Mouse (Mus musculus) lung, embryonic 15.5 days (tissue): ENCODE measurements around the gene Cryba4. TPM values are rescaled to one million over a fixed set of nuclear protein-coding genes. Genes with fewer than 3 reads are reported as not detected.

Source experiments
- ATAC-seq: fragments of 200-750 bp; cut with Nextera tagmentation; 2 replicates; pipeline ENCODE4 v1.8.0; 2017; ENCODE audit warnings: moderate number of reproducible peaks, borderline replicate concordance; ENCODE audit not compliant: low FRiP score, low TSS enrichment; ENCODE audit errors: extremely low read depth
- H3K27ac ChIP-seq: fragments of 300-500 bp; sonication (generic); 2 replicates; pipeline ENCODE4 v1.5.1; 2015; ENCODE audit warnings: moderate library complexity, mild to moderate bottlenecking, inconsistent platforms
- H3K27me3 ChIP-seq: fragments of 300-500 bp; sonication (generic); 2 replicates; pipeline ENCODE4 v1.6.1; 2015; ENCODE audit warnings: inconsistent platforms
- H3K36me3 ChIP-seq: fragments of 300-500 bp; sonication (generic); 2 replicates; pipeline ENCODE4 v1.6.1; 2015; ENCODE audit warnings: inconsistent platforms
- H3K4me1 ChIP-seq: fragments of 300-500 bp; sonication (generic); 2 replicates; pipeline ENCODE4 v1.6.1; 2015; ENCODE audit warnings: inconsistent platforms
- H3K4me2 ChIP-seq: fragments of 300-500 bp; sonication (generic); 2 replicates; pipeline ENCODE4 v1.6.1; 2015; ENCODE audit warnings: inconsistent platforms, mild to moderate bottlenecking, moderate library complexity
- H3K4me3 ChIP-seq: fragments of 300-500 bp; sonication (generic); 2 replicates; pipeline ENCODE4 v1.5.1; 2015; ENCODE audit warnings: mild to moderate bottlenecking, inconsistent platforms
- H3K9ac ChIP-seq: fragments of 300-500 bp; sonication (generic); 2 replicates; pipeline ENCODE4 v1.6.1; 2015; ENCODE audit warnings: inconsistent platforms
- H3K9me3 ChIP-seq: fragments of 300-500 bp; sonication (generic); 2 replicates; pipeline ENCODE4 v1.6.1; 2016; ENCODE audit warnings: inconsistent platforms
- WGBS: fragments of 180-500 bp; shearing (Covaris S2); methylation state at CpG from one replicate; pipeline ENCODE4 v1.1.7; 2015; 5-methylcytosine and 5-hydroxymethylcytosine counted together
- polyA plus RNA-seq: library from polyadenylated mRNA; unstranded; fragments of >200 nt; fragmentation: Nextera tagmentation; extraction: Ambion mirVana; gene quantifications from 2 replicates; pipeline ENCODE4 v1.2.1, GENCODE M21; 2015

Cryba4 gene
- polyA plus RNA-seq, 1 experiment from 2014 or later, result 1.6 TPM

DNA sequence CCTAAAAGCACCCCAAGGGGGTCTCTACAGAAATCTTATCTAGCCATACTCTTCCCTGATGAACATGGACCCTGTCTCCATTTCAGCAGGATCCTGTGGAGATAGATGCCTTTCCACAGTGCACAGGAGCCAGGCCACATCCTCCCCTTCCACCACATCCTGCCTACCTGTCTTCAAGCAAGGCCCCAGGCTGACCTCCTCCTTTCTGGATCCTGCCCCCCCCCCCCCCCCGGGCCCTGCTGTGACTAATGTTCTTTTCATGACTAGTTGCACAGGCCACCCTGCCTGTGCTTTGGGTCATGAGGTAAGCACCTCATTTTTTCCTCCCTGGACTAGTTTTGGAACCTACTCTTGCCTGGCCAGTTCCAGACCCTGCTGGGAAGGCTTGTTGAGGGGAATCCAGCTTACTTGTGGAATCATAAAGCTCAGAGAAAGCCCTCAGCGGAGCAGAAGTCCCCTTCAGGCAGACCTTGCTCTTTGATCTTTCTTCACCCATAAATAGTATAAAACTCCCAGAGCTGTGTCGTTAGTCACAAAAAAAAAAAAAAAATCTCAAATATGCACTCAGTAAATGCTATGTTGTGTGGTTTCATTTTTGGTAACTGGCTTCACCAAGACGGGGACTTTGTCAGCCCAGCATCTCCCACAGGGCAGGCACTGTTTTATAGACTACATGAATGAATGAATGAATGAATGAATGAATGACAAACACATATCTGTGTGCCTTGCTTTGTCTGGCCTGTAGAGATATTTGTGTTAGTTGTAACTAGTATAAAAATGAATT is 22.9 kb upstream of the Cryba4 start:
- ATAC-seq, result no peak
- Histone ChIP-seq H3K9ac (no peak overlapping the region), H3K4me3 (no peak overlapping the region), H3K4me2 (peak overlapping the region; percentile 59), H3K4me1 (peaks cover 28% of the 10 kb centered on the region), H3K27me3 (peaks cover 13% of the 10 kb centered on the region), H3K9me3 (no peaks in the 10 kb centered on the region), H3K27ac (no peak overlapping the region), H3K36me3 (no peaks in the 10 kb centered on the region)
- WGBS, result 41% methylated on average over 4 of the region's 4 CpGs

DNA sequence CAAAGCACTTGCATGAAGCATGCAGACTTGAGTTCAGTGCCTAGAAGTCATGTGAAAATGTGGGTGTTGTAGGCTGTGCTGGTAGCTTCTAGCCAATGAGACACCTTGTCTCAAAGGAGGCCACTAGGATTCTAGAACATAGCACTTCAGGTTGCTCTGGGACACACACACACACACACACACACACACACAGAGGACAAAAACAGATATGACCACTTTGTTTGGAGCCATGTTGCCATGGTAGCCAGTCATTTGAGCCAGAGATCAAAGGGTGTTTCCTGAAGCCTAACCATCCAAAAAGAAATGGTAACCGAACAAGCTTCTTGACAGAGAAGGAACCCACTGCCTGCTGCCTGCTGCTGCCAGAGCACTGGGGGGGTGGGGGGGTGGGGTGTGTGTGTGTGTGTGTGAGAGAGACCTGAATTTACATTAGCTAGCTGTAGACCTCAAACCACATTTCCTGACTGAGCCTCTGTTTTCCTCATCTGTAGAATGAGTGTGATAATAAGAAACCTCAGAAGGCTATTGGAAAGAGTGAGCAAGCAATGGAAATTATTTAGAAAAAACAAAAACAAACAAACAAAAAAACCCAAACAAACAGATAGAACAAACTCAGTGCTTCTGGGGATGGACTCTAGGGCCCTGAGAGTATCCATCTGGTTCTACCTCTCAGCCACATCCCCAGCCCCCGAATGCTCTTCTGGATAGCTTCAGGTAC is 21.6 kb upstream of the Cryba4 start:
- H3K36me3 ChIP-seq, result no peaks in the 10 kb centered on the region
- 48% methylated on average over 2 of the region's 2 CpGs for WGBS
- peaks cover 25% of the 10 kb centered on the region for H3K27me3 ChIP-seq
- no peak overlapping the region for H3K4me2 ChIP-seq
- H3K4me1 ChIP-seq, result peaks cover 17% of the 10 kb centered on the region
- no peak overlapping the region for H3K9ac ChIP-seq
- no peaks in the 10 kb centered on the region for H3K9me3 ChIP-seq
- no peak for ATAC-seq
- H3K4me3 ChIP-seq, result no peak overlapping the region
- no peak overlapping the region for H3K27ac ChIP-seq

DNA sequence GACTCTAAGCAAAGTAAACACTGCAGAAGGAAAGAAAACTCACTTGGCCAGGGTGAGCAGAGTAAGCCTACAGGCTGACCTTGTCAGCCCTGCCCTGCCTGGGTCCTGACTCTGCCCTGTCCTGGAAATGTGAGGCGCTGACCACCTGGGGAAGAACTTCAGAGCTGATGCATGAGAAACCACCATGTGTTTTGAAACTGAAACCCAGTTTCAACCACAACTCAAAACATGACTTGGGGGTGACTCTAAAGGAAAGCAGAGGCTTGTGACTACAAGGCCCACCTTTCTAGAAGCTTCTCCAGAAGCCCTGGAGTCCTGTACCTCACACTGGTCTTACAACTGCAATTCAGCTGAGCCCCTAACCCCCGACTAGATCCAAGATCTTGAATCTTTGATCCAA is 20.6 kb upstream of the Cryba4 start:
- Histone ChIP-seq H3K27me3 (peaks cover 33% of the 10 kb centered on the region), H3K36me3 (no peaks in the 10 kb centered on the region), H3K4me1 (peaks cover 7% of the 10 kb centered on the region), H3K27ac (no peak overlapping the region), H3K4me2 (no peak overlapping the region), H3K4me3 (no peak overlapping the region), H3K9ac (no peak overlapping the region), H3K9me3 (no peaks in the 10 kb centered on the region)
- 34% methylated on average over 2 of the region's 2 CpGs for WGBS
- ATAC-seq, result no peak

DNA sequence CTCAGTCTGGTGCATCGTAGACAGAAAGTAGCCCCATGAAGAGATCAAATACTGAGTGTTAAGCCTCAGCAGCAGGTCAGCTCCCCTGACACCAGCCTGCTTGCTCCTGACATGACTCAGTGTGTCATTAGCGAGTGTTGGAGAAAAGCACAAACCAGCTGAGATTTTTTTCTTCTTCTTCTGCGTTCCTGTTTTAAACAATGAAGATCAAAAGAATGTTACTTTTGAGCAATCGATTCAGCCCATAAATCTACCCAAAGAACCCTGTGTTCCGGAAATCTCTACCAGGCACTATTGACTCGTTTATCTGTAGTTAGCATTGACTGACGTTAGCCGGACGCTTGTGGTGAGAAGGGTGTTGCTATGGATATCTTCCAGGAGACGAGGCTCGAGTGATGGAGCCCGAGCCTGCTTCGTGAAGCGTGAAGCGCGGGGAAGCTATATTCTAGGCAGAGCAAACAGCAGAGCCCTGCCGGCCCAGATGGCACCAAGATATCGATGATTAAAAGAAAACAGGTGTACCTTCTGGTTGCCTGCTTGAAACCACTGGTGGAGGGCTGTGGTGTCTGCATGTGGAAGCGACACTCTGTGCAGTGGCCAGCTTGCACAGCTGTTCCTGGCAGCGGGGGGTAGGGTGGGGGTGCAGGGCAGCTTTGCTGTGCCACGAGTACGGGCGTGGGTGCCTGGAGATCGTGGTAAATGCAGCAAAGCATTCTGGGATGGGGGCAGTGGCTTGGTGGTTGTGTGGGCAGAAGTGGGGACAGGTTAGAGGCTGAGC is 18.6 kb upstream of the Cryba4 start:
- H3K27me3 ChIP-seq, result peaks cover 44% of the 10 kb centered on the region
- H3K4me2 ChIP-seq, result no peak overlapping the region

DNA sequence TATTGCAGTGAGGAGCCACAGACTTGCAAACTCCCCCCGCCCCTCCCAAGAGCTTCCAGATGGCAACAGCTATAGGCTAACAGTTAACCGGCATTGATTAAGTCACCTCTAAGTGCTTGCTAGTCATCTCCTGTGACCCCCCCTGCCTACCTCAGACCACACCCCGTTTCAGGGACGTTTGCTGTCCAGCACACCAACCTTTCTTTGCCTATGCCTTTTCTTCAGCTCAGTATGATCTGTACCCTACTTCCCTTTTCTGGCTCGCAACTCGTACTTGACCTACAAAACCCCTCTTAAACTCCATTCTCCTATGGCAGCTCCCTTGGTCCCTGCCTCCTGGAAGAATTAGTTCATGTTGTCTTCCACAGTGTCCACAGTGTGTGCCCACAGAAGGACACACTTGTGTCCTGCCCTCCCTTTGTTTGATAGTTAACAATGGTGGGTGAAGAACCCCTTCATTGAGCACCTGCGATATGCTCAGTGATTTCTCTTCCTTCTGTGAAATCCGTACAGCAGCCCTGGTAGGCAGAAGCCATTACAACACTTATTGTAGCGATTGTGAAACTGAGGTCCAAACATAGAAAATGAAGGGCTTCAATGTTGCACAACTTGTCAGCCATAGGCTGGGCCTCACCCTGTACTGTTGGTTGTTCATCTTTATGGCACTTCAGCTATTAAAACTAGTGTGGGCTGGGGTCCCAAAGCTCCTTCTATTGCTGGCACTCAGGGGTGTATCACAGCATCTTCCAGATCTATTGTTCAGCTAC is 13.9 kb upstream of the Cryba4 start:
- Histone ChIP-seq H3K36me3 (no peaks in the 10 kb centered on the region), H3K27ac (no peak overlapping the region), H3K27me3 (peaks cover 41% of the 10 kb centered on the region), H3K4me3 (no peak overlapping the region), H3K9me3 (no peaks in the 10 kb centered on the region), H3K4me2 (no peak overlapping the region), H3K9ac (no peak overlapping the region), H3K4me1 (0 out of 2 replicates have a peak, but pooled peaks cover 5% of the 10 kb centered on the region)
- WGBS, result 48% methylated on average over 9 of the region's 9 CpGs
- ATAC-seq, result no peak

More for the DNA sequence above, 18.6 kb upstream of the Cryba4 start:
- no peak for ATAC-seq
- H3K36me3 ChIP-seq, result no peaks in the 10 kb centered on the region
- H3K27ac ChIP-seq, result no peak overlapping the region
- H3K4me1 ChIP-seq, result no peaks in the 10 kb centered on the region; the same call in 1 of the 2 replicates
- no peak overlapping the region for H3K9ac ChIP-seq
- WGBS, result 32% methylated on average over 24 of the region's 24 CpGs
- H3K9me3 ChIP-seq, result no peaks in the 10 kb centered on the region
- no peak overlapping the region for H3K4me3 ChIP-seq

DNA sequence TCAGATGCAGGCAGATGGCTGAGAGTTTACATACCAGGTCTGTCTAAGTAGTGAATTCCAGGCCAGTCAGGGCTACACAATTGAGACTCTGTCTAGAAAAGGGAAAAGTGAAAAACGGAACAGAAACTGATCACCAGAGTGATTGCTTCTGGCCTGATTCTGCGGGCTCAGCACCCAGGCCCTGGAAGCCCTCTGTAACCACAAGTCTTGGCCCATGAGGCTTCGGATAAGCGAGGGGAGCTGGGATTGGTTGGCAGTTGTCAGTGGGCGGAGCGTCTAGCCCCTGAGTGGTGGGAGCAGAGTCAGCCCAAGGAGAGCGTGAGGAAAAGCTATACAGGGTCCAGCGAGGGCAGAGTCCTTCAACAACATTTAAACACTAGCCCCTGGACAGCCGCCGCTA is 13.2 kb upstream of the Cryba4 start:
- WGBS, result 8% methylated on average over 10 of the region's 10 CpGs
- Histone ChIP-seq H3K36me3 (no peaks in the 10 kb centered on the region), H3K4me2 (no peak overlapping the region), H3K9me3 (no peaks in the 10 kb centered on the region), H3K9ac (no peak overlapping the region), H3K4me1 (0 out of 2 replicates have a peak, but pooled peaks cover 5% of the 10 kb centered on the region), H3K4me3 (no peak overlapping the region), H3K27me3 (peaks cover 35% of the 10 kb centered on the region), H3K27ac (no peak overlapping the region)
- ATAC-seq, result peak; percentile 68

DNA sequence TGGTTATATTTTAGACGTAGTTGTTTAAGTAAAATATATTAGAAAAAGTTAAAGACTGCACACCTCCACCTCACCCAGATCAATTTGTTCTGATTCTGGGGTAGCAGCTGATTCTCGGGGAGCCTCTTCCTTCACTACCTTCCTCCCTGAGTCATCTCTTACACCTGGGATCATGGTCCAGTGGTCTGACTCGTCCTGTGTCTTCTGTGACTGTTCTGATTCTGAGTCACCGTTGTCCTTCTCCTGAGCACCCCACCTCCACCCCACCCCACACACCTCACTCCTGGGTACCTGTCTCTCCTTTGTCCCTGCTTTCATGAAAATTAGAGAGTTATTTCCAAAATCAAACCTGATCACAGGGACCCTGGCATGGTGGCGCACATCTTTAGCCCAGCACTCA is 12.8 kb upstream of the Cryba4 start:
- 78% methylated on average over 5 of the region's 5 CpGs for WGBS
- Histone ChIP-seq H3K9ac (no peak overlapping the region), H3K27ac (no peak overlapping the region), H3K9me3 (no peaks in the 10 kb centered on the region), H3K27me3 (peaks cover 31% of the 10 kb centered on the region), H3K4me2 (no peak overlapping the region), H3K4me3 (no peak overlapping the region), H3K36me3 (no peaks in the 10 kb centered on the region), H3K4me1 (0 out of 2 replicates have a peak, but pooled peaks cover 5% of the 10 kb centered on the region)
- ATAC-seq, result no peak

DNA sequence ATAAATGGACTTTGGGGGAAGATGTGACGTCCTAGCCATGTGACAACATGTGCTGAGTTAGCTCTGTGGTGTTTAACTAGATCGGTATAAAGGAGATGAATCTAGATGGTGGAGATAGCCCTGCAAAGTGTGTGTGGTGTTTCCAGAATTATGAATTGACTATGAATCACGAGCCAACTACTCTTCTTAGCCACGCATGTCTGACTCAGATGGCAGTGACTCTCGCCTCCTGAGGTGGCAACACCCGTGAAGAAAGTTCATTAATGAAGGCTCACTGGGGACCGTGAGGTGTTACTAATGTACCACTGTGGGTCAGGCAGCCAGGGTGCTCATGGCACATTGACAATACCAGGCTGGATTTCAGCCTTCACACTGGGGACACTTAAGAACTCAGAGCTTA is 11.8 kb upstream of the Cryba4 start:
- no peak overlapping the region for H3K27ac ChIP-seq
- 0 out of 2 replicates have a peak, but pooled peaks cover 5% of the 10 kb centered on the region for H3K4me1 ChIP-seq
- H3K36me3 ChIP-seq, result no peaks in the 10 kb centered on the region
- H3K4me3 ChIP-seq, result no peak overlapping the region
- no peak overlapping the region for H3K4me2 ChIP-seq
- H3K27me3 ChIP-seq, result peaks cover 22% of the 10 kb centered on the region
- ATAC-seq, result no peak
- no peak overlapping the region for H3K9ac ChIP-seq
- no peaks in the 10 kb centered on the region for H3K9me3 ChIP-seq
- 71% methylated on average over 7 of the region's 7 CpGs for WGBS

DNA sequence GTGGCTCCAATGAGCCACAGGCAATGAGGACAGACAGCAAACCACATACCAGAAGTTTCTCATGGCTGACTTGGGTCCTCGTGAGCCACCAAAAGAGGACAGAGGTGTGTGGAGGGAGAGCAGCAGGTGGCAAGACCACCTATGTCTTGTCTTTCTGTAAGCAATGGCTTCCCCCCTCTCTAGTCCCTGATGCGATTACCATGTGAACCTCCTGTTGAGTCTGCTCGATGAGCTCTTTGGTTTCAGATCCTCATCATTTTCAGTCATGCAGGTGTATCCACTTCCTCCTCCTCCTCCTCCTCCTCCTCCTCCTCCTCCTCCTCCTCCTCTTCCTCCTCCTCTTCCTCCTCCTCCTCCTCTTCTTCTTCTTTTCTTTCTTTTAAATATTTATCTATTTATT is 8.5 kb upstream of the Cryba4 start:
- Histone ChIP-seq H3K9me3 (no peaks in the 10 kb centered on the region), H3K4me3 (no peak overlapping the region), H3K9ac (no peak overlapping the region), H3K4me1 (0 out of 2 replicates have a peak, but pooled peaks cover 5% of the 10 kb centered on the region), H3K27me3 (no peaks in the 10 kb centered on the region), H3K36me3 (no peaks in the 10 kb centered on the region), H3K4me2 (no peak overlapping the region), H3K27ac (no peak overlapping the region)
- no peak for ATAC-seq
- WGBS, result 87% methylated on average over 3 of the region's 3 CpGs

DNA sequence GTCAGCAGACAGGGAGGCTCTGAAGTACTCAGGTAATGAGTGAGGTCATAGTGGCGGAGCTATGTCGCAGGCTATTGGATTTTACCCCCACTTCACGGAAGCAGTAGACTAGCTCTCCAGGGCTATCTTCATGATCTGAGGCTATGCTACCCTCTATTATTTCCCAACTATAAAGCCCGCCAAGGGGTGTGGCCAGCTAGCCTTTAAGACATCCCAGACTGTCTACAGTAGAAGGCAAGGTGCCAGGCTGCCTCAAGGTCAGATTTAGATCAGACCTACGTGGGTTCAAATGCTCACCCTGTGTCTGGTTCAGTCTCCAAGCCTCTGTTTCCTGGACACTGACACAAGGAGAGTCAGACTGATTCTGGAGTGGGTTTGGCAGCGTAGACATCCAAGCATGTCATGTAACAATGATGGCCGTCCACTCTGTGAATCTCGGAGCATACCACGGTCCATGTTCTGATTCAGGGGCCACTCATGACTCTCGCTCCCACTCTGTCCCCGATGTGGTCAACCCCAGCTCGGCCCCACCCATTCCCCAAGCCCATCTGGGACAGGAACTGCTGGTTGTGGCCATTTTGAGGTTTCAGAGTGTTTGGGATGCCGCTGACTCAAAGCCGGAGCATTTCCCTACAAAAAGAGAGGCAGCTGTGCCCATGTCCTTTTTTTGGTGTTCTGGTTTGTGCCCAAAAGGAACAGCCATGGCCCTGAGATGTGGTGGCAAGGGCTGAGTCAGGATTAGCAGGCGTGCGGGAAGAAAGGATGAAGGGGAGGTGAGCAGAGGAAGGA is 7.7 kb upstream of the Cryba4 start:
- Histone ChIP-seq H3K9ac (no peak overlapping the region), H3K36me3 (no peaks in the 10 kb centered on the region), H3K4me1 (peaks cover 8% of the 10 kb centered on the region), H3K4me3 (no peak overlapping the region), H3K9me3 (no peaks in the 10 kb centered on the region), H3K27ac (no peak overlapping the region), H3K4me2 (no peak overlapping the region), H3K27me3 (no peaks in the 10 kb centered on the region)
- no peak for ATAC-seq
- WGBS, result 75% methylated on average over 16 of the region's 16 CpGs

DNA sequence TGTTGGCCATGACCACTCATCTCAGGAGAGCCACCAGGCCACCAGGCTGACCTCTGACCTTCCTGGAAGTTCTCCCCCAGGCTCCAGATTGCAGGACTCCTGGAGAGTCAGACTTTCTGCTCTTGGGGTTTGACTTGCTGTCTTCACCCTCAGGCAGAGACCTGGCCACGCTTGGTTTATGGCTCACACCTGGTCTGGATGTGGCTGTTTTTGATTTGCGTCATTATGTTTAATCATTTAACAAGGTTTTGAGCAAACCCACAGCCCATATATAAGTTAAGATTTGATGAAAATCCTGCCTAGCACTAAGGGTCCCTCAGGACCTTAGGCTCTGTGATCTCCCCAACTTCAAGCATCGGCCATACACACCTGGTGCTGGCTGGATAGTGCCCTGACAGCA is 5.6 kb upstream of the Cryba4 start:
- H3K4me3 ChIP-seq, result no peak overlapping the region
- peaks cover 21% of the 10 kb centered on the region for H3K4me1 ChIP-seq
- no peak overlapping the region for H3K4me2 ChIP-seq
- 77% methylated on average over 3 of the region's 3 CpGs for WGBS
- H3K9me3 ChIP-seq, result no peaks in the 10 kb centered on the region
- H3K27ac ChIP-seq, result no peak overlapping the region
- H3K36me3 ChIP-seq, result no peaks in the 10 kb centered on the region
- H3K27me3 ChIP-seq, result no peaks in the 10 kb centered on the region
- H3K9ac ChIP-seq, result no peak overlapping the region
- ATAC-seq, result no peak
